Mouse (Mus musculus) midbrain, embryonic 15.5 days (tissue): ENCODE measurements around the gene Endou. TPM values are rescaled to one million over a fixed set of nuclear protein-coding genes. Genes with fewer than 3 reads are reported as not detected.

Source experiments
- ATAC-seq: fragments of 200-750 bp; cut with Nextera tagmentation; replicated peaks from 2 replicates; pipeline ENCODE4 v1.8.0; 2017; ENCODE audit warnings: moderate TSS enrichment
- H3K27ac ChIP-seq: fragments of 300-500 bp; sonication (generic); 2 replicates; pipeline ENCODE4 v1.5.1; 2015; ENCODE audit warnings: mild to moderate bottlenecking, inconsistent platforms
- H3K27me3 ChIP-seq: fragments of 300-500 bp; sonication (generic); replicated peaks from 2 replicates; pipeline ENCODE4 v1.6.1; 2015; ENCODE audit warnings: inconsistent platforms
- H3K36me3 ChIP-seq: fragments of 300-500 bp; sonication (generic); replicated peaks from 2 replicates; pipeline ENCODE4 v1.6.1; 2015; ENCODE audit warnings: inconsistent platforms
- H3K4me1 ChIP-seq: fragments of 300-500 bp; sonication (generic); 2 replicates; pipeline ENCODE4 v1.6.1; 2015; ENCODE audit warnings: inconsistent platforms
- H3K4me2 ChIP-seq: fragments of 300-500 bp; sonication (generic); 2 replicates; pipeline ENCODE4 v1.6.1; 2015; ENCODE audit warnings: inconsistent platforms, mild to moderate bottlenecking, moderate library complexity
- H3K4me3 ChIP-seq: fragments of 300-500 bp; sonication (generic); 2 replicates; pipeline ENCODE4 v1.5.1; 2015; ENCODE audit warnings: mild to moderate bottlenecking, inconsistent platforms
- H3K9ac ChIP-seq: fragments of 300-500 bp; sonication (generic); 2 replicates; pipeline ENCODE4 v1.6.1; 2015; ENCODE audit warnings: mild to moderate bottlenecking, inconsistent platforms
- H3K9me3 ChIP-seq: fragments of 300-500 bp; sonication (generic); 2 replicates; pipeline ENCODE4 v1.6.1; 2016; ENCODE audit warnings: inconsistent platforms
- WGBS: fragments of 180-500 bp; shearing (Covaris S2); methylation state at CpG from one replicate; pipeline ENCODE4 v1.1.7; 2015; ENCODE audit warnings: mixed read lengths; 5-methylcytosine and 5-hydroxymethylcytosine counted together
- polyA plus RNA-seq: library from polyadenylated mRNA; unstranded; fragments of >200 nt; fragmentation: Nextera tagmentation; extraction: Ambion mirVana; gene quantifications from 2 replicates; pipeline ENCODE4 v1.2.1, GENCODE M21; 2015

The Endou gene
- polyA plus RNA-seq, 1 experiment from 2014 or later: 0.17 TPM

GRCm38 (mm10) chr15:97766594-97767279, 35.6 kb upstream of the Endou start:
- 5% methylated on average over 23 of the region's 23 CpGs for WGBS
- H3K27ac ChIP-seq: peak overlapping the region; percentile 66
- H3K27me3 ChIP-seq: peaks cover 26% of the 10 kb centered on the region
- peak overlapping the region; percentile 90 for H3K4me2 ChIP-seq
- no peaks in the 10 kb centered on the region for H3K36me3 ChIP-seq
- peak; percentile 32; the same call in 1 of the 2 replicates for ATAC-seq
- H3K4me3 ChIP-seq: peak overlapping the region; percentile 45
- H3K4me1 ChIP-seq: peaks cover 34% of the 10 kb centered on the region
- H3K9me3 ChIP-seq: no peaks in the 10 kb centered on the region
- peak overlapping the region; percentile 45 for H3K9ac ChIP-seq

- peak overlapping the region; percentile 66 for H3K27ac ChIP-seq
- peak; percentile 43 for ATAC-seq
- no peaks in the 10 kb centered on the region for H3K9me3 ChIP-seq
- H3K27me3 ChIP-seq: peaks cover 23% of the 10 kb centered on the region
- peak overlapping the region; percentile 45 for H3K9ac ChIP-seq
- H3K36me3 ChIP-seq: no peaks in the 10 kb centered on the region
- peak overlapping the region; percentile 90 for H3K4me2 ChIP-seq
- 7% methylated on average over 8 of the region's 8 CpGs for WGBS
- peak overlapping the region; percentile 45 for H3K4me3 ChIP-seq
- H3K4me1 ChIP-seq: peaks cover 34% of the 10 kb centered on the region
These were observed 35.1 kb upstream of the Endou start for GRCm38 (mm10) chr15:97766194-97766593.

DNA sequence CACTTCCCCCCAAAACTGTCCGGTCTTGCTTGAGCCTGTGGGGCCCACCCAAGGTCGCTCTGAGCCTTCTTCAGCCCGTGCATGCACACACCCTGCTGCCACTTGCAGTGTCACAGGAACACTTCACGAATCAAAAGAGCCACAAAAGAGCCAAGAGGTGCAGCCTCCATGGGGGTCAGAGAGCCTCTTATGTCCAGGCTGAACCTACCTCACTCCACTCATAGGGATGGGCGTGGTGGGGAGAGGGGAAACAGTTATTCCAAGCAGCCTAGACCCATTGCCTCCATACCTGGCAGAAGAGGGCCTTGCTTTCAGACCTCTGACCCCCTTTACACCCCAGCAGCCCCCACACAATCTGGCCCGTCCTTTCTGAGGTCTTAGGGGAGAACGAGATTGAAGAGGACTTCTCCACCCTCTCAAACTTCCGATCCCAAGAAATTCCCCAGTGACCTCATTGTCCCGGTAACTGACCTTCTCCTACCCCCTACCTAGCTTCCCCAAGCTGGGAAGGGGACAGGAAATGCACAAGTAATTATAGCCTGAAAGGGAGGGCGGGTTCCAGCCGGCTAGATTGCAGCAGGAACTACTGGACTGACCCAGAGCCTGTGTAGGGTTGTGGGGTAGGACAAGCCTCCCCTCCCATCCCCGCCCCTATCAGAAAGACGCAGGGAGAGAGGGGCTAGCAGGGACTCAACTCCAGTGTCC, 34.1 kb upstream of the Endou start:
- WGBS: 37% methylated on average over 13 of the region's 13 CpGs
- Histone ChIP-seq H3K9me3 (no peaks in the 10 kb centered on the region), H3K4me2 (peak overlapping the region; percentile 90), H3K4me1 (peaks cover 34% of the 10 kb centered on the region), H3K9ac (no peak overlapping the region), H3K36me3 (no peaks in the 10 kb centered on the region), H3K27ac (no peak overlapping the region), H3K4me3 (peak overlapping the region; percentile 3; the same call in 1 of the 2 replicates), H3K27me3 (peaks cover 22% of the 10 kb centered on the region)
- ATAC-seq: no peak

- Histone ChIP-seq H3K27me3 (peaks cover 17% of the 10 kb centered on the region), H3K36me3 (no peaks in the 10 kb centered on the region), H3K4me1 (peaks cover 34% of the 10 kb centered on the region), H3K9me3 (no peaks in the 10 kb centered on the region), H3K27ac (no peak overlapping the region), H3K4me2 (no peak overlapping the region), H3K9ac (no peak overlapping the region), H3K4me3 (no peak overlapping the region)
- no peak for ATAC-seq
- 87% methylated on average over 2 of the region's 2 CpGs for WGBS
These were observed 33.4 kb upstream of the Endou start for GRCm38 (mm10) chr15:97764532-97764931.

DNA sequence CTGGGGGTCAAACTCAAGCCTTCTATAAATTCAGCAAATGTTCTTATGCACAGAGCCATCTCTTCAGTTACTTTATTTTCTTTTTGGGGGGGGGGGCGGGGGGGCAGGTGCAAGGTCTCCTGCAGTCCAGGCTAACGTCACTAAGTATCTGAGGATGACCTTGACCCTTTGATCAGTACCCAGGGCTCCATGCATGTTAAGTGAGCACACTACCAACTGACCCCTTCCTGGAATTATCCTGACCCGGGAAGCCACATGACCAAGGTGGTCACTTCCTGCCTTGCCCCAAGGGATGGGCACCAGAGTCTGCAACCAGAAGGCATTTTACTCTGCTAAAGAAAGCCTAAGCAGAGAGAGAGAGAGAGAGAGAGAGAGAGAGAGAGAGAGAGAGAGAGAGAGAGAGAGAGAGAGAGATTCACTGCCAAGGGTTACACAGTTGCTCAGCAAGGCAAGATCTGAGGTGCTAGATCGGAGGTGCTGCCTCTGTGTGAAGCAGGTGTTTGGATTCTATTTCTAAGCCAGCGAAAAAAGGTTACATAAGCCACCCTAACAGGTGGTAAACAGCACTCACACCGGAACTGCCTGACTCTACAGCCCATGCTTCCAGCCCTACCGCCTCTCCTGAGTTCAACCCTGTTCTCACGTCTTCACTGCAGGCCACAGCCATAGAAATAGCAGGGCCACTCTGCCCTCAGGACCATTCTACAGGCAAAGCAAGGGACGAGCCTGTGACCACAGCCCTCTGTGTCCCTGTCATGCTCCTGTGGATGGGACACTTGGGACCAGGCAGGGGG, 32.3 kb upstream of the Endou start:
- H3K27ac ChIP-seq: no peak overlapping the region
- no peak overlapping the region for H3K4me3 ChIP-seq
- no peak overlapping the region for H3K9ac ChIP-seq
- H3K36me3 ChIP-seq: no peaks in the 10 kb centered on the region
- 69% methylated on average over 9 of the region's 9 CpGs for WGBS
- ATAC-seq: no peak
- no peaks in the 10 kb centered on the region for H3K9me3 ChIP-seq
- no peak overlapping the region for H3K4me2 ChIP-seq
- peaks cover 13% of the 10 kb centered on the region for H3K27me3 ChIP-seq
- H3K4me1 ChIP-seq: peaks cover 32% of the 10 kb centered on the region

- peaks cover 13% of the 10 kb centered on the region for H3K27me3 ChIP-seq
- no peaks in the 10 kb centered on the region; the same call in 1 of the 2 replicates for H3K36me3 ChIP-seq
- WGBS: 74% methylated on average over 9 of the region's 9 CpGs
- H3K4me1 ChIP-seq: peaks cover 25% of the 10 kb centered on the region
- no peak overlapping the region for H3K27ac ChIP-seq
- no peak overlapping the region for H3K9ac ChIP-seq
- no peak overlapping the region for H3K4me2 ChIP-seq
- no peak overlapping the region for H3K4me3 ChIP-seq
- no peaks in the 10 kb centered on the region for H3K9me3 ChIP-seq
- ATAC-seq: no peak
These were observed 31.6 kb upstream of the Endou start for GRCm38 (mm10) chr15:97762733-97763132.

- WGBS: 45% methylated on average over 13 of the region's 13 CpGs
- H3K27me3 ChIP-seq: peaks cover 13% of the 10 kb centered on the region; the same call in 1 of the 2 replicates
- no peaks in the 10 kb centered on the region for H3K9me3 ChIP-seq
These were observed 30.3 kb upstream of the Endou start for GRCm38 (mm10) chr15:97761438-97761837.

GRCm38 (mm10) chr15:97760952-97761351, 29.8 kb upstream of the Endou start:
- Histone ChIP-seq H3K9me3 (no peaks in the 10 kb centered on the region), H3K9ac (no peak overlapping the region), H3K27ac (no peak overlapping the region), H3K4me3 (no peak overlapping the region), H3K4me2 (no peak overlapping the region), H3K36me3 (no peaks in the 10 kb centered on the region; the same call in 1 of the 2 replicates), H3K4me1 (peaks cover 8% of the 10 kb centered on the region), H3K27me3 (0 out of 2 replicates have a peak, but pooled peaks cover 13% of the 10 kb centered on the region)
- 66% methylated on average over 5 of the region's 5 CpGs for WGBS
- no peak for ATAC-seq

More at GRCm38 (mm10) chr15:97761438-97761837, 30.3 kb upstream of the Endou start:
- no peak overlapping the region for H3K27ac ChIP-seq
- H3K4me3 ChIP-seq: no peak overlapping the region
- no peak for ATAC-seq
- H3K4me1 ChIP-seq: peaks cover 12% of the 10 kb centered on the region
- no peak overlapping the region for H3K9ac ChIP-seq
- no peak overlapping the region for H3K4me2 ChIP-seq
- no peaks in the 10 kb centered on the region; the same call in 1 of the 2 replicates for H3K36me3 ChIP-seq

- H3K4me3 ChIP-seq: no peak overlapping the region
- H3K36me3 ChIP-seq: no peaks in the 10 kb centered on the region; the same call in 1 of the 2 replicates
- H3K9ac ChIP-seq: no peak overlapping the region
- no peak overlapping the region for H3K27ac ChIP-seq
- no peak for ATAC-seq
- no peak overlapping the region for H3K4me2 ChIP-seq
- H3K9me3 ChIP-seq: no peaks in the 10 kb centered on the region
- WGBS: 89% methylated on average over 9 of the region's 9 CpGs
- H3K27me3 ChIP-seq: 0 out of 2 replicates have a peak, but pooled peaks cover 13% of the 10 kb centered on the region
- H3K4me1 ChIP-seq: peaks cover 8% of the 10 kb centered on the region
These were observed 28.9 kb upstream of the Endou start for GRCm38 (mm10) chr15:97760006-97760405.

GRCm38 (mm10) chr15:97755361-97755760, 24.2 kb upstream of the Endou start:
- 44% methylated on average over 8 of the region's 8 CpGs for WGBS

DNA sequence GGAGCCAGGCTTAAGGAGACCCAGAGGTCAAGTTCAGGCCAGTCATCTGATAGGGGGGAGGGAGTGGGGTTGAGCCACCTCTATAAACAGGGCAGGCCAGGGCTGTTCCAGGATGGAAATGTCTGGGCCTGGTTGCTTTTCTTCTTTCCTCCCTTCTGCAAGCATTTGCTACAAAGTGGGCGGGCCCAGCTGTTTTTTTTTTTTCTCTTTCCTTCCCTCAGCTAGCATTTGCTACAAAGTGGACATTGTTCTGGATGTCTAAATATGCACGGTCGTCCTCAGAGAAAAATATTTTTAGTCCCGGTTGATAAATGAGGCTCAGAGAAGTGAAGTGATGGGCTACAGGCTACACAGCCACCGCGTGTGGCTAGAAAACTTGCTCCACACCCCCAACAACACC, 23.3 kb upstream of the Endou start:
- ATAC-seq: no peak
- no peak overlapping the region for H3K9ac ChIP-seq
- WGBS: 75% methylated on average over 6 of the region's 6 CpGs
- no peaks in the 10 kb centered on the region; the same call in 1 of the 2 replicates for H3K36me3 ChIP-seq
- H3K9me3 ChIP-seq: no peaks in the 10 kb centered on the region
- H3K4me2 ChIP-seq: no peak overlapping the region
- H3K4me3 ChIP-seq: no peak overlapping the region
- H3K27ac ChIP-seq: no peak overlapping the region
- H3K27me3 ChIP-seq: no peaks in the 10 kb centered on the region
- peaks cover 18% of the 10 kb centered on the region; the same call in 1 of the 2 replicates for H3K4me1 ChIP-seq

More at GRCm38 (mm10) chr15:97755361-97755760, 24.2 kb upstream of the Endou start:
- H3K4me2 ChIP-seq: no peak overlapping the region
- H3K4me3 ChIP-seq: no peak overlapping the region
- H3K9ac ChIP-seq: no peak overlapping the region
- no peaks in the 10 kb centered on the region for H3K9me3 ChIP-seq
- peaks cover 15% of the 10 kb centered on the region; the same call in 1 of the 2 replicates for H3K4me1 ChIP-seq
- H3K36me3 ChIP-seq: no peaks in the 10 kb centered on the region; the same call in 1 of the 2 replicates
- H3K27me3 ChIP-seq: 0 out of 2 replicates have a peak, but pooled peaks cover 3% of the 10 kb centered on the region
- no peak for ATAC-seq
- H3K27ac ChIP-seq: no peak overlapping the region

DNA sequence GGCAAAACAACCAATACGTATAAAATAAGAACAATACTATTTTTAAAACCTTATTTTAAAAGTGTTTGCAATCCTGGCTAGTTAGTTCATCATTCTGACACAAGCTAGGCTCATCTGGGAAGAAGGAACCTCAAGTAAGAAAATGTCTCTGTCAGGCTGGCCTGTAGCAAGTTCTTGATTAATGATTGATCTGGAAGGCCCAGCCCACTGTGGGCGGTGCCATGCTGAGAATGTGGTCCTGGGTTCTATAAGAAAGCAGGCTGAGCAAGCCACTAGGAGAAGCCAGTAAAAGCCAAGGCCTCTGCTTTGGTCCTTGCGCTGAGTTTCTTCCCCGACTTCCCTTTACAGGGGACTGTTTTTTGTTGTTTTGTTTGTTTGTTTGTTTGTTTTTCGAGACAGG, 21.4 kb upstream of the Endou start:
- peaks cover 18% of the 10 kb centered on the region; the same call in 1 of the 2 replicates for H3K4me1 ChIP-seq
- H3K27ac ChIP-seq: no peak overlapping the region
- H3K27me3 ChIP-seq: no peaks in the 10 kb centered on the region
- no peaks in the 10 kb centered on the region for H3K9me3 ChIP-seq
- H3K36me3 ChIP-seq: no peaks in the 10 kb centered on the region
- H3K4me3 ChIP-seq: no peak overlapping the region
- no peak for ATAC-seq
- H3K4me2 ChIP-seq: no peak overlapping the region
- no peak overlapping the region for H3K9ac ChIP-seq
- 99% methylated on average over 5 of the region's 5 CpGs for WGBS
